Mouse (Mus musculus) Muller cell, postnatal 12 days (primary cell): ENCODE measurements around the gene Rtkn2.
"Not testable (repeated sequence)": the region's sequence is repeated elsewhere in the genome, so short reads cannot be mapped to it uniquely, and the experiment has no call there.

Experiments
- DNase-seq: peaks from one replicate; pipeline ENCODE4 v3.0.0-alpha.2; 2015; ENCODE audit errors: inconsistent ontology term

The Rtkn2 gene

DNA sequence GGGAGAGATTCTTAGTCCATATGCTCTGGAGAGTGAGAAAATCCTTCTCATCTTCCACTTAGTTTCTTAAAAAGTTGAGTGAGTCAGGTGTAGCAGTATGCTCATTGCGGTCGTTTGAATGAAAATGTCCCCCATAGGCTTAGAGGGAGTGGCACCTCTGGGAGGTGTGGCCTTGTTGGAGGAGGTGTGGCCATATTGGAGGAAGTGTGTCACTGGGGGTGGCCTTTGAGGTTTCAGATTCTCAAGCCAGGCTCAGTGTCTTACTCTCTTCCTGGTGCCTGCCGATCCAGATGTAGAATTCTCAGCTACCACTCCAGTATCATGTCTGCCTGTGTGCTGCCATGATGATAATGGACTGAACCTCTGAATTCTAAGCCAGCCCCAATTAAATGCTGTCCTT lies 99.3 kb downstream of the Rtkn2 start:
- DNase-seq = no peak

DNA sequence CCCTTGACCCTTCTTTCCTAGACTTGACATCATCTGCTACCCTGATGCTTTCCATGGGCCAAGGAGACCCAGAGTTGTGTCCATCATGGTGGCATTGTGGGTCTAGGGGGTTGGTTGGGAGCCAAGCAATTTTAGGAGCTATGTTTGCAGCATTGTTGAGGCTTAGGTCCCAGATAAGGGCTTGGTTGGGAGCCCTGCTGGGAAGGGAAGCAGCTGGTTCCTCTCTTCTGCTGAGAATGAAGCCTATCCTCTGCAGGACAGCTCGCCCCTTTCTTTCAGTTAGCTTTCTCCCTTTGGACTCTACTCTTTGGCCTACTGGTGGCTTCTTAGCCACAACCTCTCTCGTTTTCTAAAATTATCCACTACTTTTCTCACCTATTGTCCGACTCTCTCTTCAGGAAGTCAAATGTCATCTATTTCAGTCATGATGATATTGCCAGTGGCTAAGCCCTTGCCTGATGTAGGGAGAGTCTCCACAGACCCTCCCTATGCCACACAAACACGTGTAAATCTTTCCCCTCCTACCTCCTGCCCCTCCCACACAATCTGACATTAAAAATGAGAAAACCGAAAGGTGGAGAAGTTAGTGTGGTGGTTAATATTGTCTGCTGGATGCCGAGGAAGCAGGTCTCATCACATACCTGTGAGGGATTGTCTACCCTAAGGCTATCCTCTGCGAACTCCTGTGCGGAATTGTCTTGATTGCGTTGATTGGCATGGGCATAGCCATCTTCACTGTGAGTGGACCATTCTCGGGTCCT lies 100.7 kb downstream of the Rtkn2 start:
- DNase-seq = no peak

DNA sequence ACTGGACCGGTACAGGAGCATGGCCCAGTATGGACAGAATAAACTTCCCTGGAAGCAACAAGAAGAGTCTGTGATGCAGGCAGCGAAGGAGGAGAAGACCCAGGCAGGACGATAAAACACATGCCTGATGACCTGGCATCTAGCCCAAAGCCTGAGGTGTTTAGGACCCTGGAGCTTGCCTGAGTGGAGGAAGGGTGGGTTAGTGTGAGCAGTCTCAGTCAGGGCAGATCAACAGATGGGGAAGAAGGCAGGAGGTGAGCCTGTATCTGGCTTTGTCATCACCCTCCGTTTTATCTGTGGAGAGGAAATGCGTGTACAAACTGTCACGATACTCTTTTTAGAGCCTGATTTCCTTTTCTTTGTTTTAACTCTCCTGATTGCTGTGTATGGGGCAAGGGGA lies 102.3 kb downstream of the Rtkn2 start:
- DNase-seq = no peak

DNA sequence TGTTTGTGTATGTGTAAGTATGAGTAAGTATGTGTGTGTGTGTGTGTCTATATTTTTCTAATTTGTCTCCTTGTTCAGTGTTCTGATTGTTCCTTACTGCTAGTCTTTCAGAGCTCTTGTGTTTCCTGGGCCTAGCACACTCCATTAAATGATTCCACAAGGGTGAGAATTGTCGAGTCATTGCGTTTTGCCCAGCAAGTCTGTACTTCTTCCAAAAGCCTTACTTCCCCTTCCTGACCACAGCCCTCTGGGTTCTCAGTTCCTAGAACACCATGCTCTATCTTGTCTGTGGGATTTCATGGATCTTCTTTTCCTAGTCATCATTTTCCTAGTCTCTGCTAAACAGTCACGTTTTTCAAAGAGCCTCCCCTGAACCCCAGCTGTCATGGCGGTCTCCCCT lies 106.2 kb downstream of the Rtkn2 start:
- no peak for DNase-seq

DNA sequence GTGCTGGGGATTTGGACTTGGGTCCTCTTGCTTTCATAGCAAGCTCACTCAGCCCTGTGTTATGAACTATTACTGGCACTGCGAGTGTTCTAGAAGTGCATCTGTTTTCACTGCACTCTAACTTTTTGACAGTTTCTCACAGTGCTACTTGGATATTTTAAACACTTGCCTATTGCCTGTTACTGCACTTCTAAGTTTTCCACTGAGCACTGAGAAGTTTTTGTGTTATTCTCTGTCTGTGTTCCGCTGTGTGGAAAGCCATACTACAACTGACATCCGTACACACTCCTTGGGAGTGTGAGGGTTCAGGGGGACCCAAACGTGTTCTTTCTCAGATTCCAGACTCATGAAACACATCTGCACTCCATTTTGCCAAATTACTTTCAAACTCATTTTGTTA lies 107.6 kb downstream of the Rtkn2 start:
- DNase-seq = no peak

DNA sequence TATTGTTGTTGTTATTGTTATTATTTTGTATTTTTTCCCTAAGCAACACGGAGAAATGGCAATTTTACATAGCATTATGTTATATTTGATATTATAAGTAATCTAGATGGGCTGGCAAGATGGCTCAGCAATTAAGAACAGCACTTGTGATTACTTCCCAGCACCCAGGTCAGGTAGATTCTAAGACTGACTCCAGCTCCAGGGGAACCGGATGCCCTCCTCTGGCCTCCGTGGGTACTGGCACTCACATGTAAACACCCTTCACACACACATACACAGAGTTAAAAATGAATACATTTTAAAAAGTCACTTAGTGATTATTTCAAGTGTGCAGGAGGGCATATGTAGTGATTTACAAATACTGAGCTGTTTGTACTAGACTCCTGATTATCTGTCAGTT lies 108.4 kb downstream of the Rtkn2 start:
- no peak for DNase-seq

DNA sequence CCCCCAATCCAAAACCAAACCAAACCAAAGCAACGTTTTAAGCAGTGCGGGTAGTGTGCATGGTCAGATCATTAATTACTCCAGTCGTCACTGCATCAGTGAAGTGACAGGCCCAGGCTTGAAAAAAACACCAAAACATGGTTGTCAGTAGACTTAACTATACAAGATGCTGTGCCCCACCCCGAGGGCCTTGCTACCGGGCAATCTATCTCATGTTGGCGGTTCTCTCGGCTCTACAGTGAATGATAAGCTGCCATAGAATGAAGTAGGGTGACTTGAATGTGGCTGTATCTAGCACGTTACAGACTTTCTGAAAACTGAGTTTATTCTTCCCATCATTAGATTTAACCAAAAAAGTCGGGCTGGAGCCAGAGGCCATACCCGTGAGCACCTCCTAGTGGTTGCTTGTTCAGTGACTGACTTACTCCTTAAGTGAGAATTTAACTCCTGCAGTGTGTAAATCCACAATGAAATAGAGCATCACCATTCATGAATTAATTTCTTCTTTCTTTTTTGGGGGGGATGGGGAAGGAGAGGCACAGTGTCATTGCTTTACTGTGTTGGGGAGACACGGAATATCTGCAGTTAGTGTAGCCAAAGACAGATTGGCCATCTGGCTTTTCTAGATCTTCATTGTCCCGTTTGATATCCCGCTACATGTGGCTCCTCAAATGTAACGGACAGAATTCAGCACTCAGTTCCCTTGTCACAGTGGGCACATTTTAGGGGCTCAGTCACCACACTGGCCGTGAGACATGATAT lies 110.2 kb downstream of the Rtkn2 start:
- DNase-seq = no peak

DNA sequence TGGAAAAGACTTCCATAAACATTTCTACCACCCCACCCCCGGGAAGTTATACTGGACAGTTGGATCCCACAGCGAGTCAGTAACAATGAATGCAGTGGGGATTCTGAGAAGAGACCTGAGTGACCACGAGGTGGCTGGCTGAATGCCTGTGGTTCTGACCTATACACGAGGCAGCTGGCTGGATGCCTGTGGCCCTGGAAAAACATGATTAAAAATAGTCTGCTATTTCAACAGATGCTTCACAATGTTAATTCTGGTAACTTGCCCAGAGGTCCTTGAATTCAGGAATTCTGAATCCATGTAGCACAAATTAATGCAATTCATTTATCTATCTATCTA lies 110.8 kb downstream of the Rtkn2 start:
- peak; percentile 92 for DNase-seq

DNA sequence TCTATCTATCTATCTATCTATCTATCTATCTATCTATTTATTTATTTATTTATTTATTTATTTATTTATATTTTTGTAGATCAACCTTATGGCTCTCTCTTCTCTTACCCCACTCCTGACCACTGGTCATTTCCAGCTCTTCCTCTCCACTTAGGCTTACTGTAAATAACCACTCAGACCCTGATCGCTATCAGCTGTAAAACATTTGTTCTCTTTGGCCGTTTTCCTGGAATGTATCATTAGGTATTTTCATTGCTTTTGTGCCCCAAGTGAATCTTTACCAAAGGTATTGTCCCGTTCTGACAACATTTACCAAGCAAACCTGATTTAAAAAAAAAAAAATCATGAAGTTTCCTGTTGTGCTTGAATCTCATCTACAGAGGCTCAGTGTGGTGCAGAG lies 111.2 kb downstream of the Rtkn2 start:
- peak; percentile 50 for DNase-seq

DNA sequence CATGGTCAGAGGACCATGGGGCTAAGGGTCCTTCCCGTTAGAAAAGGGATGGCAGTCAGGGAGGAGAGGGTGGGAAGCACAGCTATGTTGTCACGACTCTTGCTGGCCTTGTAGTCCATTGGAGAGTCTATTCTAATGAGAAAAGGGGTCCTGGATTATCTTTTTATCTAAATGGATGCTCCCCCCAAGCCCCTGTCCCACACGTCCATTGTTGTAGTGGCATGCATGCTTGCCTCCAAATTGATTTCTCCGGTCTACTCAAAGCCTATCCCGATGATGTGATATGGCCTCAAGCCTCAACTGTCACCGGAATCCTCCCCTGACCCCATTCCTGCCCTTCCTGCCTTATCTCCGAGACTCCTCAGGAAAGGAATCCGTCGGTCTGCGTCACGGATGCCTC lies 111.6 kb downstream of the Rtkn2 start:
- no peak for DNase-seq

DNA sequence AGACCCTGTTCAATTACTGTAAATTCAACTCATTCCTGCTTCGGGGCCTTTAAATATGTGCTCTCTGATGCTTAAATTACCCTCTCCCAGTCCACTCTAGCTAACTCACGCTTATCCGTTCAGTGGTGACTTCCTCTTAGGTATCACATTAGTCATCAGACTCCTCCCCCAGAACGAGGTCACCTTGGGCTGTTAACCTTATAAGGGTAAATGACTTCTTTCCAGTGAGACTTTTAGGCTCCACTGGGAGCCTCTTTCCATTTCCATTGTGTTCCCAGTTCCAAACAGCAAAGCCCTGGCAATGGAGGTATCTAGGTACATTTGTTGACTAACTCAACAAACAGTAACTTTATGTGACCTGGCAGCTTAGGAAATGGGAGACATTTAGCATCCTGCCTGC lies 112.5 kb downstream of the Rtkn2 start:
- no peak for DNase-seq

DNA sequence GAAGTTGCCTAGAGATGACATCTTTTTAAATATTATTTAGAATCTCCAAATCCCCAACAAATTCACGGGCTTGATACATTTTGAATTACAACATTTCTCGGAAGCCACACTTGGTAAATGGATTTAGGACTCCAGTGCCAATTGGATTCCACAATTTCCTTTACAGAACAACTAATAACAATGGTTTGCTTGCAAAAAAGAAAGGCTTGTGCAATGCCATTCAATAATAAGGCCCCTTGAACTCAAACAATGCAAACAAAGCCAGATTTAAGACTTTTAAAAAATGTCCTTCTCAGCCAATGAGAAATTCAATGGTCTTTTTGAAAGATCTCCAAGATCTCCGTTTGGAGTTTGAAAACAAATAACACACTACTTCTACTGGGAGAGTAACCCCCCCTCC lies 114.1 kb downstream of the Rtkn2 start:
- DNase-seq = no peak

DNA sequence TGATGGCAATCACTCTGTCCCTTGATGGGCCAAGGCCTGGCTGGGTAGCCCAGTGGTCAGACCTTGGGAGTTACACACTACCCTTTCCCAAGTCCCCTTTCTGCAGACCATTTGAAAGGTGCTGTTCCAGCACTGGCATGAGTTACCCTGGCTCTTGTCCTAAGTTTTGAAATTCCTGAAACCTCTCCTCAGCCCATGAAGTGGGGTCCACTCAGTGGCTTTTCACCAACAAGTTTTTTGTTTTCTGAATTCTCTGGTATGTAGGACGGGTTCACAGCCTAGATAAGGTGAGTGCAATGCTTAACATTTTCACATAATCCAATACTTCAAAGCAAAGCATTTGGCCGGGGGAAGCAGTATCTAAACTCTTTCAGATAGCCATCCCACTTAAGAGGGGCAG lies 115.8 kb downstream of the Rtkn2 start:
- DNase-seq = no peak

DNA sequence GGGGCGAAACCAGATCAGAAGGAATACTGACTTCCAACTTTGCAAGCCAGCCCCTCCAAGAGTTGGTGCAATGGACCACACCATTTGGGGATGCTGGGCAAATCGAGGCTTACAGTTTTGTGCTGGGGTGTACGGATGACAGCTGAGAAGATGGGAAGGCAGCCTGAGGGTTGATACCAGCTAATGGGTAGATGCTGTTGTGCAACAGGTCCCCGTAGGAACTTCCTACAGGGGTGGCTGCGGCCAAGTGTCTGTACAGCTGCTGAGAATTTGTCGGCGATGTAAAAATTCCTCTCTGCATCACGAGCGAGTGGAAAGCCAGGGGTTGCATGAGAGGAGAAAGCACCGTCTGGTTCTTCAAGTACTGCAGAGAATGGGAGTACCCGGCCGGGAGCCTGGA lies 117.0 kb downstream of the Rtkn2 start:
- DNase-seq = no peak

DNA sequence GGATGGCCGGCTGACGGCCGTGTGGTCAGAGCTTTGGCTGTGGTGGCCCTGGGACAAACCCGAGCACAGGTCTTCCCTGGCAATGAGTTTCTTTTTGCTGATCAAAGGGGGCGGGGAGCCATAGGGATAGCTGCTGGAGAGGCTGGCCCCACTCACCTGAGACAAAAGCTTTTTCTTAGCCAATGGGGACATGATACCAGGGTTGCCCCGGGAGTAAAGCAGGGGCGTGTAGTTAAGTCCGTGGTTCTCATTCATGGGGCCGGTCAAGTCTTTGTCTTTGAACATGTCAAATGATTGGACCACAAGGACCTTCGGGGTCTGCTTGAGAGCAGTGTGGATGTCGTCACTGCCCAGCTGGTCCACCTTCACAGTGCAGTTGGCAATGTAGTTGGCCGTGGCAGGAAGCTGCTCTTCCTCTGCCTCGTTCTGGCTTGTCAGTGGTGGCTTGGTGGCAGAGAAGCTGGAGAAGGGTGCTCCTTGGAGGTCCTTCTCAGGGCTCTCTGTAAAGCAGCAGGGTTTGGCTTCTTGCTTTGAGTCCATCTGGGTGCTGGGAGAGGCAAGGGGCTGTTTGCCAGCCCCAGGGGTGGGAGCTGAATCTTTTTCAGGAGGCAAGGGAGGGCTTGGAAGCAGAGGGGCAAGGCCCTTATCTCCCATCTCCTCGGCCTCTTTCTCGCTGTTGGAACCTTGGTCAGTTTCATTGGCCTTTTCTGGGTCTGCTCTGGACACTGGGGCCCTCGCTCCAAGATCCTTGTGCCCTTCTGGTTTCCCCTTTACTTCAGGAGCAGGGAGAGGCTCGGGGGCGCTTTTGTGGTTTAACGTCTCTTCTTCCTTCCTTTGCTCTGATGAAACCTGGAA lies 118.7 kb downstream of the Rtkn2 start:
- DNase-seq = no peak

DNA sequence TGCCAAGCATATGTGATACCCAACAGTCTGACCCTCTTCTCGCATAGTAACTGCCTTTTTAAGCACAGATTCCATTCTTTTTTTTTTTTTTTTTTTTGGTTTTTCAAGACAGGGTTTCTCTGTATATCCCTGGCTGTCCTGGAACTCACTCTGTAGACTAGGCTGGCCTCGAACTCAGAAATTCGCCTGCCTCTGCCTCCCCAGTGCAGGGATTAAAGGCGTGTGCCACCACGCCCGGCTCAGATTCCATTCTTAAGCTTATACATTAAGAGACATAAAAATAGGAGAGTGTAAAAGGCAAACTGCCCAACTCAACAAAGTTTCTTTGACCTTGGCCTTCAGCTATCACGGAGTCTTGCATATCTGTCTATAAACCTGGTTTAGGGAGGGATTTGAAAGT lies 120.4 kb downstream of the Rtkn2 start:
- DNase-seq = not testable (repeated sequence)

DNA sequence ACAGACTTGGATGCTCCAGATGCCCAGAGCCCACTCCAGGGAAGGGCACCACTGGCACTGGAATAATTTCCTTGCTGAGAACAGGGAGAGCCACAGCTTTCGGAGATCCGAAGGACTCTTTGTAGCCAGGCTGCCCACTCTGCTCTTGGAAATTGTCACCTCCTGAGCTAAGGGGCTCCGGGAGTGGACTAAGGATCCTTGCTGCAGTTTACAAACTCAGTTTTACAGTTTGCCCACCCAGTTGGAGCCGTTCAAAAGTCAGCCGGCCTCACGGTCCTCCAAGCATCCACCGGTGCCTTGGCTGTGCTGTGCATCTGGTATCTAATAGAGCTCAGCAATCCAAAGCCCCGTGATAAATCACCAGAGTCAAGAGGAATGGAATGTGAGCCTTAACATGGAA lies 121.1 kb downstream of the Rtkn2 start:
- DNase-seq = no peak

DNA sequence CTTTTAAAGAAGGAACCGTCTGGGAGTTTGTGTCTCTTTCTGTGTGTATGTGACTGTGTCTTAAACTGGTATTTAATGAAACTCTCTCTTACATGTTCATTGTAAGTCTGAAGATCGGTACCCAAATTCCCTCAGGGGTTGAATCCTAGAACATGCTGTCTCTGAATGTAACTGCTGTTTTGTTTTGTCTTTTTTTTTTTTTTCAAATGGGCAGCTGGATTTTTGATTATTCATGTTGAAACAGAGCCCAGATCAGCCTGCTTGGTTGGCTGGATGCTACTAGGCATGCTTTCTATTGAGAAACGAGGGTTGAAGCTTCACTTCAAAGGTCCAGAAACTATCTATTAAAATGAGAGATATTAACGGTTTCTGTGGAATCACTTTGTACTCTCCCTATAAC lies 121.9 kb downstream of the Rtkn2 start:
- DNase-seq = no peak

DNA sequence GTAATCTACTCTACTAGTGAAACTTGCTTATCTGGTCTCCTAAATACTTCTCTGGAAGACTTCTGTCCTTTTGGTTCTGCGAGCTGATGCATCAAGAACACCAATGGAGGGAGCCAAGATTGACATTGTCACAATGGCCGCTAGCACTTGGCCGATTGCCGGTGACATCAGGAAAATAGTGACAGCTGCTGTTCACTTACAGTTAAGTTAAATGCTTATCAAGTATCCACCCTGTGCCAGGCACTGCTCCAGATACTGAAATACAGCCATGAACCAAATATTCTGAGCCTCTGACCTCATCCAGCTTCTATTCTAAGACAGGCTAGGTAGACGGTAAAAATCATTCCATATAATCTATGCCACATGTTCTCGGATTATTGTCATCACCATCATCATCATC lies 123.2 kb downstream of the Rtkn2 start:
- no peak for DNase-seq

DNA sequence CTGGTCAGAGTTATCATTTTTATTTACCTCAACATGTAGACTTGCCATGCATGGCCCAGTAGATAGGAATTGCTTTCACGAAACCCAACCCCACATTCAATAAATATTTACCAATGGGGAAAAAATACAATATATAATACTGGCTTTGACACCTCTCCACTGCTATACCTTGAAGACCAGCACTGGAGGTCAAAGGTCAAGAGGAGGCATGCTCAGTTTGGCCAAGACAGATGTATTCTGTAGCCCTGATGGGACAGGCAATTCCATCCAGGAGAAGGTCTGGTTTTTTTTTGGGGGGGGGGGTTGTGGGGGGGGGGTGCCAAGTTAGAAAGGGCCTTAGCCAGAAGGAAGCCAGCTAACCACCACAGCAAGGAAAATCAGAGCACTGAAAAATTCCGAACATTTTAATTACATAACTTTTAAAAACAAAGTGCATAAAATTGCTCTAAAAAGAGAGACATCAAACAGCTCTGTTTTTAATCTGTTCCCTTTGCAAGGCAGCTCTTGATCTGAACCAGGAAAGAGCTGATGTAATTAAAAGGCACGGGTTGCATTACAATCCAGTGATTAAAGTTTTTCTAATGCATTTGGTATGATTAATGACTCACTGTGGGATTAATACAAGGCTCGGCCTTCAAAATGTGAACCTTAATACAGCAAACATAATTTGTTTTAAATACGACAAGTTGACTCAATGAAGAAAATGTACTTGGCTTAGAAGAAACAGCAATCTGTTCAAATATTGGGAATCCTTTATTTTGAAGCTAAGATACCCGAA lies 123.9 kb downstream of the Rtkn2 start:
- peak; percentile 84 for DNase-seq

DNA sequence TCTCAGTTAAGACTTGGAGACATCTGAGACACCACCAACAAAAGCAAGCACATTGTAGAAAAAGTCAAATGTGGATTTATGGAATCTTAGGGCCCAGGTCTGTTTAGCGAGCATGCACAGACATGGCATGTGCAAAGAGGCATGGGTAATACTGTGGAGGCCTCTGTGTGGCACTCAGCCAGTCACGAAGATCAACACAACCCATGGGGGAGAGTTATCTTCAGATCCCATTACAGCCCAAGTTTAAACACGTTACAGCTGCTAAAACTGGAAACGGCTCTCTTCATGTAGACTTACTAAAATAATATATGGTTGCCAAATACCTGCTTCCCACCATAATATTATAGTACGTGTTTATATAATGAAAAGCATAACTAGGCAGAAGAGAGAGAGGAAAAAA lies 124.6 kb downstream of the Rtkn2 start:
- DNase-seq = peak; percentile 33

DNA sequence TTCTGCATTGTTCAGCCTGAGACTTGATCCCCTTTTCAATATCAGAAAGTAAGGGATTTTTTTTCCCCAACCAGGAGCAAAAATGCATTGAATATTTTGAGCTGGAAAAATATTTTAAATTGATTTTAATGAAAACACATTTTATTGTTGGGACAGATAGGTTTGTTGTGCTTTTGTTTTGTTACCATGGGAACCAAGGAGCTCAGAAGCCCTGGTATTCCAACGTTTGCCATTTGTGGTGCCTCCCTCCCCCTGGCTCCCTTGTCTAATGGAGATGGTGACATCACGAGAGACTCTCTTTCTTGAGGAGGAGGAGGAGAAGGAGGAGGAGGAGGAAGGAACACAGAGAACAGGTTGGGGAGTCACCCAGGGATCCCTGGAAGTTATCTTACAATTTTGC lies 125.1 kb downstream of the Rtkn2 start:
- DNase-seq = peak; percentile 86
